Mouse (Mus musculus) left cerebral cortex, postnatal 14 days (tissue): ENCODE measurements around the gene Vmp1. TPM values are rescaled to one million over a fixed set of nuclear protein-coding genes. Genes with fewer than 3 reads are reported as not detected.

Experiments
- DNase-seq, 2 experiments: peaks; one replicate each; pipeline ENCODE4 v3.0.0; 2021 to 2022; ENCODE audit warnings: low spot score in 2 of 2, mixed read lengths in 1 of 2
- intact Hi-C: fragments of 180-260 bp; cut with DNase I; formaldehyde crosslinking; loops from one replicate; pipeline ENCODE4 v1.15.1; 2025
- total RNA-seq, 2 experiments: library from RNA; stranded (reverse); gene quantifications; 2 replicates each; pipeline ENCODE4 v1.2.3; 2021

Gene Vmp1
- total RNA-seq, 2 experiments from 2014 or later: 194 TPM

GRCm38 (mm10) chr11:86680729-86681128 lies 2.9 kb downstream of the Vmp1 start:
- no peak for DNase-seq
- intact Hi-C loops: no loop called here

- intact Hi-C loops: no loop called here
- no peak for DNase-seq
Observed at GRCm38 (mm10) chr11:86678957-86679356, 4.7 kb downstream of the Vmp1 start.

DNA sequence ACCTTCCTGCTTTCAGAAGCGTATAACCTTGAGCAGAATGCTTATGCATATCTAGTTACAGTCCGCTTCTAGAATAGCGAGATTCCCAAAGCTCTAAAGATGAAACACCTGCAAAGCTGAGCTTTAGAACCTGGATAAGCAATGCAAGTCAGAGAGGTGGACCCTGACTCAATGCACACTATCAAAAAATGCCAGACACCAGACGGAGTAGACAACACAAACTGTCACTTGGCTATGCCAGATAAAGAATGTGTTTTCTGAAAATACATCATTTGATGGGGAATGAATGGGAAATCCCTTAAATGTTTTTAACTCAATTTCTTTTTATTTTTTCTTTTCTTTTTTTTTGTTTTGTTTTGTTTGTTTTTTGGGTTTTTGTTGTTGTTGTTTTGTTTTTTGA lies 8.1 kb downstream of the Vmp1 start:
- intact Hi-C loops: no loop called here
- DNase-seq: no peak

DNA sequence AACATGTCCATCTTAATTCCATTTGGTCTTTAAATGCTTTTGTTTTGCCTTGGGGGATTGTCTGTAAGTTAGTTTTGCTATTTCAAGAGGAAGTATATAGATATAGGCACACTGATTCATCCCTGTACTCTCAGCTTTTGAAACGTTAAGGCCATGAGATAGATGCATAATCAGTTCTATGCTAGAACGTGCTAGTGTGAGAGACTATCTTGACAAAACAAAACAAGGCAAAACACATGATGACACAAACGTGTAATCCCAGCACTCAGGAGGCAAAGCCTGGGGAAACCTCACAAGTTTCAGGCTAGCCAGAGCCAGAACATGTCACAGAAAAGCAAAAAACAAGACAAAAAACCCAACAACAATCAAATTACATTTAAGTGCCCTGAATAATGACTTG lies 10.9 kb downstream of the Vmp1 start:
- intact Hi-C loops: no loop called here
- DNase-seq: peak in 1 of 2 experiments; percentile 30

- intact Hi-C loops: no loop called here
- DNase-seq: peak; percentile 32 to 82
Observed at GRCm38 (mm10) chr11:86671041-86671675, 12.5 kb downstream of the Vmp1 start.

DNA sequence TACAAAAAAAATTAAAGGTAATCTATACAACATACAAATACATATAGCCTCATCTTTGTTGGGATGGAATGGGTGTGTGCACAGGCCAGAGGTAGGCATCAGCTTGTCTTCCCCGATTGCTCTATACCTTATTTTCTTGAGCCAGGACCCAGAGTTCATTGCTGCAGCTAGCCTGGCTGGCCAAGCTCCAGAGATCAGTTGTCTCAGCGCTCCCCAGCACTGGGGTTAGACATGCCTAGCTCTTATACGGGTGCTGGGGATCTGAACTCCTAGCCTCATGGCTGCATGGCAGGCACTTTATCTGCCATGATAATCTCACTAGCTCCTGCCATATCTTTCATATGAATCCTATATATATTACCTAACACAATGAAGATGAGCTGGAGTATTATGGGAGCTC lies 15.5 kb downstream of the Vmp1 start:
- intact Hi-C loops: no loop called here

GRCm38 (mm10) chr11:86667553-86667952 lies 16.1 kb downstream of the Vmp1 start:
- no peak for DNase-seq
- intact Hi-C loops: no loop called here

More for the DNA sequence above, 15.5 kb downstream of the Vmp1 start:
- DNase-seq: no peak

GRCm38 (mm10) chr11:86664406-86664805 lies 19.2 kb downstream of the Vmp1 start:
- DNase-seq: peak in 1 of 2 experiments; percentile 37
- intact Hi-C loops: no loop called here

DNA sequence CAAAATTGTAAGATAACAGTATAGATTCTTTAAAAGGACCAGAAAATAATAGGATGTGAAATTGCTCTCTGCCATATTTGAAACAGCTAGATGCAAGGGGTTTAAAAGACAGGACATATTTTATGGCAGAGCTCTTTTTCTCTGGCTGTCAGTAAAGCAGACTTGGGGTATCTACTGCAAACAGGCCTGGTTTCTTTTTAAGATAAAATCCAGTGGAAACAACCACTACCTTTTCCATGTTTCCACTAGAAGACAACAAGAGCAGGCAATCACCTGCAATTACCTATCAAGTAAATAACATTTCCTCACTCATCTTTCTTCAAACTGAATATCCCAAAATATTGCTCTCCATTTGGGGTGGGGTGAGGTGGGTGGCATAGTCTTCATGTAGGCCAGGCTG lies 19.7 kb downstream of the Vmp1 start:
- no peak for DNase-seq
- intact Hi-C loops: no loop called here

- intact Hi-C loops: no loop called here
- no peak for DNase-seq
Observed at GRCm38 (mm10) chr11:86662986-86663895, 20.4 kb downstream of the Vmp1 start.

DNA sequence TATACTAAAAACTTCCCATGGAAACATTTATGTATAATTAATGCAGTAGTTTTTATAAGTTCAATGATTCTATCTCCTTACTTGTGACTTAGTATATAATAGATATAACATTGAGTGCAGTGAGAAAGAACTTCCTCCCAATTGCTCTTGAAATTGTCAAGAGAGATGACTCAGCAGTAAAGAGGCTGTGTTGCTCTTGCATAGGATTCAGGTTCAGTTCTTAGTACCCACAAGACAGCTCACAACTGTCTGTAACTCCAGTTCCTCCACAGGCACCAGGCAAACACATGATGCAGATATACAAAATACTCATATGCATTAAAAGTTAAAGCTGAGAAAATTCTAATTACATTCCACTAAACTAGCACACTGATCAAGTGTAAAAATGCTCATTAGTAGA lies 25.8 kb downstream of the Vmp1 start:
- DNase-seq: no peak
- intact Hi-C loops: no loop called here

- intact Hi-C loops: no loop called here
- no peak for DNase-seq
Observed at GRCm38 (mm10) chr11:86656849-86657567, 26.6 kb downstream of the Vmp1 start.

- no peak for DNase-seq
- intact Hi-C loops: no loop called here
Observed at GRCm38 (mm10) chr11:86655671-86656070, 28.0 kb downstream of the Vmp1 start.

GRCm38 (mm10) chr11:86654096-86654495 lies 29.5 kb downstream of the Vmp1 start:
- no peak for DNase-seq
- intact Hi-C loops: loop anchor here (5.0 kb wide), 1 partner anchor 37 kb away; no protein-coding TSS in a partner anchor

DNA sequence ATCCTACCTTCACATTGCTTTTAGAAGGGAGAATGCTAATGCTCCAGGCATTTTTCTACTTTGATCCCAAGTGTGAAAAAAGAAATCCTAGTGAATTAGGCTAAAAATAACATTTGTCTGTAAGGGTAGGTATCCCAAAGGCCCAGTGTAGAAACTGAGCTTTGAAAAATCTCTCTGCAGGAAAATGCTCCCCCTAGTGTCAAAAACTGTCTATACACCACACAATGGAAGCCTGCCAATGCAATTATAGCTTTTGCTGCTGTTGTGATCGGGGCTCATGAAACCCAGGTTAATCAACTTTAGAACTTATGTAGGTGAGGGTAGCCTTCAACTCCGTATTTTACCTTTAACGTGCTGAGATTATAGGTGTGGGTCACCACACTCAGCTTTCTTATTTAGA lies 30.2 kb downstream of the Vmp1 start:
- DNase-seq: peak; percentile 70 to 71
- intact Hi-C loops: loop anchor here (5.0 kb wide), 1 partner anchor 36 kb away; no protein-coding TSS in a partner anchor

- DNase-seq: no peak
- intact Hi-C loops: loop anchor here (1.0 to 5.0 kb wide), 2 partner anchors 35 to 84 kb away; no protein-coding TSS in a partner anchor
Observed at GRCm38 (mm10) chr11:86652578-86652979, 31.1 kb downstream of the Vmp1 start.

- DNase-seq: no peak
- intact Hi-C loops: loop anchor here (5.0 kb wide), 1 partner anchor 33 kb away; no protein-coding TSS in a partner anchor
Observed at GRCm38 (mm10) chr11:86650676-86651075, 33.0 kb downstream of the Vmp1 start.

GRCm38 (mm10) chr11:86649542-86649941 lies 34.1 kb downstream of the Vmp1 start:
- intact Hi-C loops: no loop called here
- no peak for DNase-seq

DNA sequence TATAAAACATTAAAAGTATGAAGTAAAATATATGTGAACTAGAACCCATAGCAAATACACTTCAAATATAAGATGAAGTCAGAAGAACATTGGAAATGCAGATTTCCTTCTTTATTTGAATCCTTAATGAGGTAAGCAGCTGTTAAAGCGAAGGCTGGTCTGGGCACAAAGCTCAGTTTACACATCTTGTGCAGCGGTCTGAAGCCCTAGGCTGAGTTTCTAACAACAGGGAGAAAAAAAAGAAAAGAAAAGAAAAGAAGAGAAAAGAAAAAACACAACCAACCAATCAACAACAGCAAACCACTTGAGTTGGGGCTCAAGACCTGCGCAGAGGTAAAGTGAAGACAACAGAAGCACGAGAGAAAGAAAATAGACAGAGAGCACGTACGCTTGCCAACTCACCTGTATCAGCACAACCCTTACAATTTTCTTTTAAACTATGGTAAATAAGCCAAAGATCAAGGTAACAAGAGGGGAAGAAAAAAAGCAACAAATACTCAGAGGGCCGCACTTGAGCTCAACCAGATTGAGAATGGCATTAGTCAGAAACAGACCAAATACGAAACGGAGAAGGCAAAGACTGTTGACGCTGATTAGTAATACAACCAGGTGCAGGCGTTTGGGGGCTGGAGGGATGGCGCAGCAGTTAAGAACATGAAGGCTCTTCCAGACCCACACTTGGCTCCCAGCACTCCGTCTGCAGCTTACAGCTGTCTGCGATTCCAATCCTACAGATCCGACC lies 35.8 kb downstream of the Vmp1 start:
- intact Hi-C loops: no loop called here
- DNase-seq: no peak
